Mouse (Mus musculus): ENCODE measurements at regions not wholly inside any gene's neighbourhood (a gene's known extent, or its start where the extent isn't known, plus 50 kb on each side); places are given as distances from the start of the nearest gene placed in this dataset.
"Not testable (repeated sequence)": the region's sequence is repeated elsewhere in the genome, so short reads cannot be mapped to it uniquely, and the experiment has no call there.

- WGBS, result 75% methylated on average over 7 of the region's 7 CpGs
These were observed 1638.0 kb downstream of the Car8 start for GRCm38 (mm10) chr4:6600766-6601367.

GRCm38 (mm10) chr4:6596321-6596720, 1642.5 kb downstream of the Car8 start:
- Histone ChIP-seq H3K9ac (ENCODE audit: low read length) (no peak overlapping the region), H3K4me1 (ENCODE audit: control insufficient read depth in 2 of 2, insufficient read depth in 2 of 2, low read length in 2 of 2) (no peaks in the 10 kb centered on the region), H3K27me3 (ENCODE audit: control insufficient read depth, insufficient read depth, low read length) (no peaks in the 10 kb centered on the region), H3K9me3 (ENCODE audit: control insufficient read depth, low read length) (no peaks in the 10 kb centered on the region), H3K27ac (replicated peaks in 1 of 2; ENCODE audit: control insufficient read depth in 1 of 2, insufficient read depth in 1 of 2, low read depth in 2 of 2, low read length in 2 of 2) (no peak overlapping the region), H3K4me3 (ENCODE audit: control insufficient read depth in 1 of 2, insufficient read depth in 1 of 2, low read depth in 1 of 2, low read length in 2 of 2) (no peak overlapping the region), H3K36me3 (ENCODE audit: control insufficient read depth, insufficient read depth, low read length) (no peaks in the 10 kb centered on the region), H3K4me2 (ENCODE audit: low read length) (no peak overlapping the region)
- WGBS, result 55% methylated on average over 1 of the region's 1 CpGs
- ATAC-seq (ENCODE audit: insufficient number of reproducible peaks, insufficient read depth, low FRiP score, low read depth), result no peak

More at GRCm38 (mm10) chr4:6600766-6601367, 1638.0 kb downstream of the Car8 start:
- Histone ChIP-seq H3K4me2 (ENCODE audit: low read length) (no peak overlapping the region), H3K9ac (ENCODE audit: low read length) (no peak overlapping the region), H3K36me3 (ENCODE audit: control insufficient read depth, insufficient read depth, low read length) (no peaks in the 10 kb centered on the region), H3K4me3 (ENCODE audit: control insufficient read depth in 1 of 2, insufficient read depth in 1 of 2, low read depth in 1 of 2, low read length in 2 of 2) (no peak overlapping the region), H3K4me1 (ENCODE audit: control insufficient read depth in 2 of 2, insufficient read depth in 2 of 2, low read length in 2 of 2) (no peaks in the 10 kb centered on the region), H3K27ac (replicated peaks in 1 of 2; ENCODE audit: control insufficient read depth in 1 of 2, insufficient read depth in 1 of 2, low read depth in 2 of 2, low read length in 2 of 2) (no peak overlapping the region), H3K9me3 (ENCODE audit: control insufficient read depth, low read length) (no peaks in the 10 kb centered on the region), H3K27me3 (ENCODE audit: control insufficient read depth, insufficient read depth, low read length) (no peaks in the 10 kb centered on the region)
- ATAC-seq (ENCODE audit: insufficient number of reproducible peaks, insufficient read depth, low FRiP score, low read depth), result no peak

GRCm38 (mm10) chr4:6592890-6593289, 1646.0 kb downstream of the Car8 start:
- not testable (repeated sequence) for H3K4me1 ChIP-seq (ENCODE audit: control insufficient read depth in 2 of 2, insufficient read depth in 2 of 2, low read length in 2 of 2); H3K27me3 ChIP-seq (ENCODE audit: control insufficient read depth, insufficient read depth, low read length); H3K27ac ChIP-seq (replicated peaks in 1 of 2; ENCODE audit: control insufficient read depth in 1 of 2, insufficient read depth in 1 of 2, low read depth in 2 of 2, low read length in 2 of 2); H3K9me3 ChIP-seq (ENCODE audit: control insufficient read depth, low read length); ATAC-seq (ENCODE audit: insufficient number of reproducible peaks, insufficient read depth, low FRiP score, low read depth); H3K9ac ChIP-seq (ENCODE audit: low read length); H3K36me3 ChIP-seq (ENCODE audit: control insufficient read depth, insufficient read depth, low read length); H3K4me2 ChIP-seq (ENCODE audit: low read length); H3K4me3 ChIP-seq (ENCODE audit: control insufficient read depth in 1 of 2, insufficient read depth in 1 of 2, low read depth in 1 of 2, low read length in 2 of 2)
- 71% methylated on average over 3 of the region's 3 CpGs for WGBS

GRCm38 (mm10) chr4:6561604-6562357, 1677.1 kb downstream of the Car8 start:
- Histone ChIP-seq H3K9ac (ENCODE audit: low read length) (no peak overlapping the region), H3K4me1 (ENCODE audit: control insufficient read depth in 2 of 2, insufficient read depth in 2 of 2, low read length in 2 of 2) (0 out of 4 replicates have a peak, but pooled peaks cover 0 to 4% of the 10 kb centered on the region in 2 experiments), H3K9me3 (ENCODE audit: control insufficient read depth, low read length) (no peaks in the 10 kb centered on the region), H3K4me2 (ENCODE audit: low read length) (peak overlapping the region; percentile 38), H3K27ac (replicated peaks in 1 of 2; ENCODE audit: control insufficient read depth in 1 of 2, insufficient read depth in 1 of 2, low read depth in 2 of 2, low read length in 2 of 2) (no peak overlapping the region), H3K36me3 (ENCODE audit: control insufficient read depth, insufficient read depth, low read length) (no peaks in the 10 kb centered on the region), H3K4me3 (ENCODE audit: control insufficient read depth in 1 of 2, insufficient read depth in 1 of 2, low read depth in 1 of 2, low read length in 2 of 2) (peak overlapping the region in 1 of 2 experiments; percentile 8; a peak in 1 of 4 replicates), H3K27me3 (ENCODE audit: control insufficient read depth, insufficient read depth, low read length) (no peaks in the 10 kb centered on the region)
- WGBS, result 34% methylated on average over 11 of the region's 11 CpGs
- no peak for ATAC-seq (ENCODE audit: insufficient number of reproducible peaks, insufficient read depth, low FRiP score, low read depth)

- H3K9me3 ChIP-seq (ENCODE audit: control insufficient read depth, low read length), result no peaks in the 10 kb centered on the region
- no peak overlapping the region for H3K27ac ChIP-seq (replicated peaks in 1 of 2; ENCODE audit: control insufficient read depth in 1 of 2, insufficient read depth in 1 of 2, low read depth in 2 of 2, low read length in 2 of 2)
- H3K4me1 ChIP-seq (ENCODE audit: control insufficient read depth in 2 of 2, insufficient read depth in 2 of 2, low read length in 2 of 2), result no peaks in the 10 kb centered on the region
- H3K9ac ChIP-seq (ENCODE audit: low read length), result no peak overlapping the region
- H3K27me3 ChIP-seq (ENCODE audit: control insufficient read depth, insufficient read depth, low read length), result no peaks in the 10 kb centered on the region
- 84% methylated on average over 5 of the region's 5 CpGs for WGBS
- ATAC-seq (ENCODE audit: insufficient number of reproducible peaks, insufficient read depth, low FRiP score, low read depth), result no peak
- H3K36me3 ChIP-seq (ENCODE audit: control insufficient read depth, insufficient read depth, low read length), result no peaks in the 10 kb centered on the region
- H3K4me2 ChIP-seq (ENCODE audit: low read length), result no peak overlapping the region
- no peak overlapping the region for H3K4me3 ChIP-seq (ENCODE audit: control insufficient read depth in 1 of 2, insufficient read depth in 1 of 2, low read depth in 1 of 2, low read length in 2 of 2)
These were observed 1699.2 kb downstream of the Car8 start for GRCm38 (mm10) chr4:6539626-6540025.

GRCm38 (mm10) chr4:6532441-6532840, 1706.4 kb downstream of the Car8 start:
- no peak overlapping the region for H3K27ac ChIP-seq (replicated peaks in 1 of 2; ENCODE audit: control insufficient read depth in 1 of 2, insufficient read depth in 1 of 2, low read depth in 2 of 2, low read length in 2 of 2)
- 75% methylated on average over 1 of the region's 1 CpGs for WGBS
- H3K4me1 ChIP-seq (ENCODE audit: control insufficient read depth in 2 of 2, insufficient read depth in 2 of 2, low read length in 2 of 2), result no peaks in the 10 kb centered on the region
- H3K36me3 ChIP-seq (ENCODE audit: control insufficient read depth, insufficient read depth, low read length), result no peaks in the 10 kb centered on the region
- no peak for ATAC-seq (ENCODE audit: insufficient number of reproducible peaks, insufficient read depth, low FRiP score, low read depth)
- H3K9me3 ChIP-seq (ENCODE audit: control insufficient read depth, low read length), result no peaks in the 10 kb centered on the region
- H3K9ac ChIP-seq (ENCODE audit: low read length), result no peak overlapping the region
- no peak overlapping the region for H3K4me2 ChIP-seq (ENCODE audit: low read length)
- H3K4me3 ChIP-seq (ENCODE audit: control insufficient read depth in 1 of 2, insufficient read depth in 1 of 2, low read depth in 1 of 2, low read length in 2 of 2), result no peak overlapping the region
- no peaks in the 10 kb centered on the region for H3K27me3 ChIP-seq (ENCODE audit: control insufficient read depth, insufficient read depth, low read length)

- Histone ChIP-seq H3K4me2 (ENCODE audit: low read length) (no peak overlapping the region), H3K27ac (replicated peaks in 1 of 2; ENCODE audit: control insufficient read depth in 1 of 2, insufficient read depth in 1 of 2, low read depth in 2 of 2, low read length in 2 of 2) (no peak overlapping the region), H3K9me3 (ENCODE audit: control insufficient read depth, low read length) (no peaks in the 10 kb centered on the region), H3K9ac (ENCODE audit: low read length) (no peak overlapping the region), H3K4me1 (ENCODE audit: control insufficient read depth in 2 of 2, insufficient read depth in 2 of 2, low read length in 2 of 2) (no peaks in the 10 kb centered on the region; a peak in 1 of 4 replicates), H3K27me3 (ENCODE audit: control insufficient read depth, insufficient read depth, low read length) (no peaks in the 10 kb centered on the region), H3K4me3 (ENCODE audit: control insufficient read depth in 1 of 2, insufficient read depth in 1 of 2, low read depth in 1 of 2, low read length in 2 of 2) (no peak overlapping the region), H3K36me3 (ENCODE audit: control insufficient read depth, insufficient read depth, low read length) (no peaks in the 10 kb centered on the region)
- no peak for ATAC-seq (ENCODE audit: insufficient number of reproducible peaks, insufficient read depth, low FRiP score, low read depth)
- WGBS, result 91% methylated on average over 1 of the region's 1 CpGs
These were observed 1721.2 kb downstream of the Car8 start for GRCm38 (mm10) chr4:6517626-6518025.
